Mouse (Mus musculus): ENCODE results near the gene Ripk4. TPM values are rescaled to one million over a fixed set of nuclear protein-coding genes. Genes with fewer than 3 reads are reported as not detected.

The Ripk4 gene
- under 1 TPM in 1 of 2 experiments, not detected in 1; 0.08 TPM for polyA plus RNA-seq (2012; fragmentation: generic; extraction: Trizol)

GRCm38 (mm10) chr16:97763061-97763989 lies at the start of gene Ripk4:
Gene Ripk4 (minus strand): TSS chr16:97763787.

Other genes with a start within 250 kb of the Ripk4 start
- gene Fam3b, start 249.0 kb downstream of the Ripk4 start, polyA plus RNA-seq (2012; fragmentation: generic; extraction: Trizol): under 1 TPM in 1 of 2 experiments, not detected in 1; 0.08 TPM
- under 1 TPM in 1 of 2 experiments, not detected in 1; 0.01 TPM for gene Tmprss2, start 152.6 kb downstream of the Ripk4 start, polyA plus RNA-seq (2012; fragmentation: generic; extraction: Trizol)
- gene Prdm15, start 88.1 kb upstream of the Ripk4 start, polyA plus RNA-seq (2012; fragmentation: generic; extraction: Trizol): 1 to 10 TPM in 1 of 2 experiments, under 1 TPM in 1; 0.33 to 3.2 TPM
- 1 to 10 TPM; 4.7 to 5.0 TPM for gene C2cd2, start 198.8 kb upstream of the Ripk4 start, polyA plus RNA-seq (2012; fragmentation: generic; extraction: Trizol)
- gene Zbtb21, start 198.8 kb upstream of the Ripk4 start, polyA plus RNA-seq (2012; fragmentation: generic; extraction: Trizol): 10 to 100 TPM in 1 of 2 experiments, 1 to 10 TPM in 1; 4.0 to 11.2 TPM
- gene B230307C23Rik, start 233.5 kb upstream of the Ripk4 start, polyA plus RNA-seq (2012; fragmentation: generic; extraction: Trizol): 1 to 10 TPM; 3.6 to 4.3 TPM